Mouse (Mus musculus): ENCODE results near the gene Eogt.

DNA sequence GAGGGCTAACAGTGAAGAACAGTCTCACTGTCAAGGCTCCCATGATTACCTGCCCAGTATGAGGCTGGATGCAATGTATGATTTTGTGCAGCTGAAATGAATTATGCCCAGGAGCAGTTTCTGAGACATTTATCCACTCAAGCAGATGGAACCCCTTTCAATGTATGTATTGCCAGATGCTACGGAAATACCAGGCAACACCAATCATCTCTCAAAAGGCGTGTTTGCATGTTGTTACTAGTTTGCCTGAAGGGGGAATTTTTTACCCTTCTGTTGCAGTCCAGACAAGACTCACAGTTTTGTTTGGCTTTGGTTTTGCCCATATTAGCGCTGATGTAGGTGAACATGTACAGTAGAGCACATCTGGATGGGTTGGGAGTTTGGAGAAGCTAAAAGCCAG lies 30.7 kb downstream of the Eogt start:
- TF ChIP-seq CTCF (IDR thresholded peaks at IDR 0.05; ENCODE audit: extremely low read depth, insufficient read depth, low read length): no peak
- no peak for TF ChIP-seq POLR2A (IDR thresholded peaks at IDR 0.05; ENCODE audit: extremely low read depth, insufficient read depth, low read length)

Measured in cortical plate, adult 2 months (tissue).